ENCODE assay signal across 32 mouse cellular contexts in the genomic region with DNA sequence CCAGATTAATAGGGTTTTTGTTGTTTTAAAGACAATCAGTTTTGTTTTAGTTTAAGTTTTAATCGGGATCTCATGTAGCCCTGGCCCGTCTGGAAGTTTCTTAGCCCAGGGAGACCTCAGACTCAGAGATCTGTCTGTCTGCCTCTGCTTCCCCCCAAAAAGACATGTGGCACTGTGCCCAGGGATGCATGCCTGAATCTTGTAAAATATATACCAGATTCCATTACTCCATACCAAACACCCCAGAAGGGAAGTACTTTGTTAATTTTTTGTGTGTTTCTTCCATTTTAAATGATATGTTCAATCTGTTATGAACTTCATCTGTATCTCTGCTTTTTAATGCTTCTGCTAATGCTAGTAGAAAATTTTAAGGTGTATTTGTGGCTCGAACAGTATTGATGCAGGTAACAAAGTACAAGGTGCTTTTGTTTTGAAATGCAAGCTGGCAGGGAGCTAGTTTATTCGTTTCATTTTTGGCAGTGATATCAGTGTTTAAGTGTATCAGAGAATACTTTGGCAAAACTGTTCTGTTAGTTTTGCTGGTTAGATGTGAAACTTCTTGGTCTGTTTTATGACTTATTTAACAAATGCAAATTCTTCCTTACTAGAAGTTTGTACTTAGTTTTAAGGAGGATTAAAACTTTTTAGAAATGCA. TPM values are rescaled to one million over a fixed set of nuclear protein-coding genes. Genes with fewer than 3 reads are reported as not detected.
"Had no signal": no experiment of that assay in that cellular context is flagged by ENCODE, and none has a peak within 500 bp of the region (broad histone marks: within the 10 kb centered on the region; RNA-seq: fewer than 3 reads in every experiment).

No protein-coding gene starts in this region.

- H3K9me3 ChIP-seq: limb, embryonic 10.5 days; limb, embryonic 12.5 days; limb, embryonic 13.5 days; limb, embryonic 15.5 days; liver, embryonic 12.5 days; liver, embryonic 13.5 days; liver, embryonic 15.5 days; lung, embryonic 15.5 days; megakaryocyte, embryonic 14.5 days; midbrain, embryonic 10.5 days; midbrain, embryonic 12.5 days; midbrain, embryonic 13.5 days; neural tube, embryonic 12.5 days; neural tube, embryonic 13.5 days had no signal

- H3K27ac ChIP-seq: left cerebral cortex, adult 2 months; limb, embryonic 10.5 days; limb, embryonic 12.5 days; limb, embryonic 13.5 days; limb, embryonic 15.5 days; liver, embryonic 12.5 days; liver, embryonic 13.5 days; liver, embryonic 14.5 days; liver, embryonic 15.5 days; lung, embryonic 15.5 days; macrophage; midbrain, embryonic 10.5 days; midbrain, embryonic 12.5 days; midbrain, embryonic 13.5 days; neural tube, embryonic 12.5 days; neural tube, embryonic 13.5 days had no signal

- H3K27me3 ChIP-seq: limb, embryonic 12.5 days; limb, embryonic 13.5 days; limb, embryonic 15.5 days; liver, embryonic 12.5 days; liver, embryonic 13.5 days; liver, embryonic 15.5 days; lung, embryonic 15.5 days; megakaryocyte, embryonic 14.5 days; midbrain, embryonic 12.5 days; midbrain, embryonic 13.5 days; neural tube, embryonic 12.5 days; neural tube, embryonic 13.5 days had no signal

- H3K4me3 ChIP-seq: left cerebral cortex, adult 2 months; limb, embryonic 10.5 days; limb, embryonic 12.5 days; limb, embryonic 13.5 days; limb, embryonic 15.5 days; liver, embryonic 12.5 days; liver, embryonic 13.5 days; liver, embryonic 15.5 days; lung, embryonic 15.5 days; megakaryocyte, embryonic 14.5 days; midbrain, embryonic 10.5 days; midbrain, embryonic 12.5 days; midbrain, embryonic 13.5 days; myocyte; neural tube, embryonic 12.5 days; neural tube, embryonic 13.5 days had no signal

- H3K9ac ChIP-seq: limb, embryonic 12.5 days; limb, embryonic 13.5 days; limb, embryonic 15.5 days; liver, embryonic 12.5 days; liver, embryonic 13.5 days; liver, embryonic 14.5 days; liver, embryonic 15.5 days; liver, postnatal 0 days; lung, embryonic 14.5 days; lung, embryonic 15.5 days; midbrain, embryonic 12.5 days; midbrain, embryonic 13.5 days; neural tube, embryonic 12.5 days; neural tube, embryonic 13.5 days had no signal

- H3K4me1 ChIP-seq: limb, embryonic 10.5 days; limb, embryonic 12.5 days; limb, embryonic 13.5 days; limb, embryonic 15.5 days; liver, embryonic 12.5 days; liver, embryonic 15.5 days; lung, embryonic 15.5 days; midbrain, embryonic 10.5 days; midbrain, embryonic 12.5 days; neural tube, embryonic 12.5 days had no signal

- DNase-seq: left cerebral cortex, postnatal 4 days; liver; liver, embryonic 13.5 days; liver, postnatal 0 days; lung, adult 18-20 months; lung, adult 2 months; lung, embryonic 14.5 days; lung, postnatal 10 days; lung, postnatal 14 days; lung, postnatal 36 days; lung, postnatal 4 days; midbrain, embryonic 14.5 days had no signal

- ATAC-seq: liver, embryonic 12.5 days; liver, postnatal 0 days; lung, postnatal 0 days; midbrain, embryonic 13.5 days; midbrain, embryonic 16.5 days had no signal

- H3K4me2 ChIP-seq: limb, embryonic 12.5 days; limb, embryonic 13.5 days; limb, embryonic 15.5 days; liver, embryonic 12.5 days; liver, embryonic 13.5 days; liver, embryonic 15.5 days; lung, embryonic 14.5 days; lung, embryonic 15.5 days; midbrain, embryonic 12.5 days; midbrain, embryonic 13.5 days; neural tube, embryonic 12.5 days; neural tube, embryonic 13.5 days had no signal

RNA-seq across cellular contexts. Expression of a gene that starts 30.5 kb away (rescaled TPM):
- total RNA-seq: megakaryocyte-erythroid progenitor cell, adult 5-6 weeks had no signal
- polyA plus RNA-seq: limb, embryonic 10.5 days had no signal
